Mouse (Mus musculus) cerebellum, adult 2 months (tissue): ENCODE measurements around the gene Catip. TPM values are rescaled to one million over a fixed set of nuclear protein-coding genes. Genes with fewer than 3 reads are reported as not detected.
"Not testable (repeated sequence)": the region's sequence is repeated elsewhere in the genome, so short reads cannot be mapped to it uniquely, and the experiment has no call there.

Experiments
- DNase-seq, 2 experiments: peaks; one replicate each; pipeline ENCODE4 v3.0.0; 2021
- H3K27ac ChIP-seq: fragments of 200-500 bp; 2 replicates; pipeline ENCODE4 v1.5.1; 2012; ENCODE audit warnings: low read length, control low read depth, inconsistent platforms; ENCODE audit not compliant: insufficient read depth
- H3K27me3 ChIP-seq: fragments of 200-500 bp; 2 replicates; pipeline ENCODE4 v1.6.1; 2012; ENCODE audit warnings: inconsistent platforms, mild to moderate bottlenecking, low read length, moderate library complexity; ENCODE audit not compliant: control insufficient read depth, insufficient read depth
- H3K4me1 ChIP-seq: fragments of 200-500 bp; 2 replicates; pipeline ENCODE4 v1.6.1; 2011; ENCODE audit warnings: low read length; ENCODE audit not compliant: control insufficient read depth, insufficient read depth
- H3K4me3 ChIP-seq: fragments of 200-500 bp; replicated peaks from 2 replicates; pipeline ENCODE3; 2011; ENCODE audit warnings: mild to moderate bottlenecking, low read depth, low read length, control low read depth; ENCODE audit not compliant: insufficient read depth
- CTCF ChIP-seq: fragments of 200-500 bp; IDR thresholded peaks from 2 replicates; pipeline ENCODE4 v1.5.1; 2011; ENCODE audit warnings: low read depth, mild to moderate bottlenecking, control low read depth, low read length, moderate library complexity, borderline replicate concordance; ENCODE audit not compliant: insufficient read depth
- POLR2A ChIP-seq: fragments of 200-500 bp; IDR thresholded peaks from 2 replicates; pipeline ENCODE4 v1.6.1; 2011; ENCODE audit warnings: low read length, control low read depth, borderline replicate concordance; ENCODE audit not compliant: insufficient read depth
- WGBS: fragments of 180-500 bp; shearing (Covaris S2); methylation state at CpG from one replicate; pipeline ENCODE4 v1.1.7; 2018; 5-methylcytosine and 5-hydroxymethylcytosine counted together
- polyA plus RNA-seq: library from polyadenylated mRNA; depleted of rRNA; stranded (reverse); fragments of >200 nt; gene quantifications from 2 replicates; pipeline ENCODE4 v1.2.3, GENCODE M21; 2012; rRNA removed

The Catip gene
- polyA plus RNA-seq, result 2.1 and 3.3 TPM in 2 replicates

- peak; percentile 70 to 71 for DNase-seq
- TF ChIP-seq POLR2A, result no peak
- TF ChIP-seq CTCF, result peak; percentile 80
- Histone ChIP-seq H3K27me3 (no peaks in the 10 kb centered on the region), H3K4me3 (no peak within 1 kb of the TSS), H3K27ac (no peak within 1 kb of the TSS), H3K4me1 (no peaks in the 10 kb centered on the region)
- WGBS, result 4% methylated on average over 2 of the region's 2 CpGs
These were observed at the start of gene Catip for GRCm38 (mm10) chr1:74361812-74362211. TSS of gene Catip (plus strand) at chr1:74362108.

DNA sequence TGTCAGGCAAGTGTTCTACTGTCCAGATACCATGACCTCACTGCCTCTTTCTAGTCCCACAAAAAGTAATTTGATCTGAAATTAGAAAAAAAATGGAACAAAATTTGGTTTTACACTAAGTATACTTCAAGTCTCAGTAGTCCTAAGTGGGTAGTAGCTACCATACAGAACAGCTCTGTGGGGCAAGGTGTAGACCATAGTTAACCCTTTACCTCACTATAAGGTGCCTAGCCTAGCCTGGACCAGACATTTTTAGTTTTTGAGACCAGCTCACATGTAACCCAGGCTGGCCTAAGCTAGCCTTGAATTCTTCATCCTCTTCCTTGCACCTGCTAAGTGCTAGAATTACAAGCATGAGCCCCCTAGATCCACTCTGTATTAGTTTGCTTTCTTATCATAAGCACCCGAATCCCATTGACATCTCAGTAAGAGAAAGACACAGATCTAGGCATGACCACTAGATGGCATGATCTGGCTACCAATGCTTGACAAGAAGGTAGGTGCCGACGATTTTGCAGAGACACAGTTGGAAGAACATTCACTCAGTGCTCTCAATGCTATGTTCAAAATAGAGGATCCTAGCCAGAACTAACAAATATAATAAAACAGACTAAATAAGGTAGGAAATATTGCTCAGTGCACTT is 48.7 kb upstream of the Catip start:
- Histone ChIP-seq H3K4me3 (no peak overlapping the region), H3K27me3 (no peaks in the 10 kb centered on the region), H3K4me1 (no peaks in the 10 kb centered on the region), H3K27ac (no peak overlapping the region)
- WGBS, result under 1% methylated on average over 3 of the region's 3 CpGs
- peak; percentile 79; the same call in 1 of the 2 replicates for TF ChIP-seq CTCF
- no peak for TF ChIP-seq POLR2A
- DNase-seq, result peak; percentile 50 to 76

- no peak for DNase-seq
- no peak for TF ChIP-seq CTCF
- no peak for TF ChIP-seq POLR2A
- no peak overlapping the region for H3K4me3 ChIP-seq
- no peaks in the 10 kb centered on the region for H3K4me1 ChIP-seq
- no peak overlapping the region for H3K27ac ChIP-seq
- no peaks in the 10 kb centered on the region for H3K27me3 ChIP-seq
- WGBS, result 90% methylated on average over 3 of the region's 3 CpGs
These were observed 47.1 kb upstream of the Catip start for GRCm38 (mm10) chr1:74314796-74315195.

GRCm38 (mm10) chr1:74316114-74316827 is 45.6 kb upstream of the Catip start:
- 79% methylated on average over 4 of the region's 4 CpGs for WGBS
- H3K27me3 ChIP-seq, result no peaks in the 10 kb centered on the region
- H3K4me3 ChIP-seq, result no peak overlapping the region
- no peak overlapping the region for H3K27ac ChIP-seq
- TF ChIP-seq POLR2A (no peak), CTCF (no peak)
- DNase-seq, result no peak
- H3K4me1 ChIP-seq, result no peaks in the 10 kb centered on the region

GRCm38 (mm10) chr1:74318711-74319110 is 43.2 kb upstream of the Catip start:
- Histone ChIP-seq H3K27me3 (no peaks in the 10 kb centered on the region), H3K27ac (no peak overlapping the region), H3K4me1 (no peaks in the 10 kb centered on the region), H3K4me3 (no peak overlapping the region)
- TF ChIP-seq CTCF (no peak), POLR2A (no peak)
- 93% methylated on average over 3 of the region's 3 CpGs for WGBS
- no peak for DNase-seq

DNA sequence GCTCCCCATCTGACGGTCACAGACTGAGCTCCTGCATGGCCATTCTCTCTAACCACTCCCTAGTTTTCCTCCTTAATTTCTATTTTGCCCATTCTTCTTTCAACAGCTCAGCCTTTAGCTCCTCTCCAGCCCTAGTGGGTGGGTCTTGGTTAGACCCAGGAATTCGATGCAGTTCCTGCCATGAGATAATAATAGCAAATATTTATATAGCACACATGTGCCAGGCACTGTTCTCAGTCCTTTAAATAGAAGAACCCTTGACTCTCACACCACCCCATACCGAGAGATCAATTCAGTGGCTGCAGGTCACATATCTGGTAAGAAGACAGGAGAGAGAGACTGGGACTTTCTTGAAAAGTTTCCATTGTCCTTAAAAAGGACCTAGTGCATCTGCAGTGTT is 40.5 kb upstream of the Catip start:
- TF ChIP-seq CTCF, result no peak
- TF ChIP-seq POLR2A, result no peak
- WGBS, result 84% methylated on average over 3 of the region's 3 CpGs
- H3K27me3 ChIP-seq, result no peaks in the 10 kb centered on the region
- DNase-seq, result no peak
- H3K27ac ChIP-seq, result no peak overlapping the region
- H3K4me1 ChIP-seq, result no peaks in the 10 kb centered on the region
- no peak overlapping the region for H3K4me3 ChIP-seq

DNA sequence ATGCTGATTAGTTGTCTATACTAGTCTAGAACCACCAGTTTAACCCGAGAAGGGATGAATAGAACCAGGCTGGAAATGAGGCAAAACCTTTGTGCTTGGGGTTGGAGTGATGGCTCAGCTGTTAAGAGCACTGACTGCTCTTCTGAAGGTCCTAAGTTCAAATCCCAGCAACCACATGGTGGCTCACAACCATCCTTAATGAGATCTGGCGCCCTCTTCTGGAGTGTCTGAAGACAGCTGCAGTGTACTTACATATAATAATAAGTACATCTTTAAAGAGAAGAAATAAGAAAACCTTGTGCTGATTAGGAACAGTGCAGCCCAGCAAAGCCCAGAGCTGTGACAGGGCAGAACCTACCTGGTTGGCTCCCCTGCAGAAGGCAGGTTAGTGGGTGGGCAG is 35.0 kb upstream of the Catip start:
- not testable (repeated sequence) for H3K4me3 ChIP-seq, H3K27me3 ChIP-seq, DNase-seq, H3K27ac ChIP-seq, H3K4me1 ChIP-seq
- 85% methylated on average over 2 of the region's 2 CpGs for WGBS

- Histone ChIP-seq H3K27ac (no peak overlapping the region), H3K4me1 (peaks cover under 1% of the 10 kb centered on the region), H3K27me3 (no peaks in the 10 kb centered on the region), H3K4me3 (no peak overlapping the region)
- DNase-seq, result no peak
- 60% methylated on average over 7 of the region's 7 CpGs for WGBS
- no peak for TF ChIP-seq CTCF
- no peak for TF ChIP-seq POLR2A
These were observed 31.9 kb upstream of the Catip start for GRCm38 (mm10) chr1:74329899-74330431.
